ENCODE assay signal across 8 mouse cellular contexts in genomic region chr17:81667935-81668334, GRCm38 (mm10).
A peak's percentile ranks its signal among the peaks of the same experiment; 100 is the strongest.
DNase-seq lines count a peak whose midpoint lies in the region; ATAC-seq lines count a peak whose summit lies in the region.

No protein-coding gene starts in this region.

- 64% methylated on average over 2 of the region's 2 CpGs for WGBS in heart, embryonic 12.5 days
- WGBS in heart, embryonic 10.5 days, result 77% methylated on average over 2 of the region's 2 CpGs
- WGBS in neural tube, embryonic 11.5 days, result 73% methylated on average over 2 of the region's 2 CpGs

- peaks cover 71% of the 10 kb centered on the region for H3K4me1 ChIP-seq in heart, embryonic 12.5 days (replicated peaks)
- H3K4me1 ChIP-seq in heart, embryonic 10.5 days, result peaks cover 53% of the 10 kb centered on the region
- H3K4me1 ChIP-seq in neural tube, embryonic 11.5 days (ENCODE audit: control insufficient read depth, insufficient read depth, low read length), result no peaks in the 10 kb centered on the region

- H3K9me3 ChIP-seq in heart, embryonic 12.5 days (replicated peaks), result no peaks in the 10 kb centered on the region
- H3K9me3 ChIP-seq in heart, embryonic 10.5 days, result no peaks in the 10 kb centered on the region
- H3K9me3 ChIP-seq in neural tube, embryonic 11.5 days (ENCODE audit: control insufficient read depth, low read length), result no peaks in the 10 kb centered on the region

- no peak overlapping the region for H3K4me3 ChIP-seq in heart, embryonic 12.5 days
- no peak overlapping the region for H3K4me3 ChIP-seq in heart, embryonic 10.5 days
- no peak overlapping the region for H3K4me3 ChIP-seq in neural tube, embryonic 11.5 days (ENCODE audit: low read depth, low read length)

- H3K36me3 ChIP-seq in heart, embryonic 12.5 days, result no peaks in the 10 kb centered on the region; the same call in 1 of the 2 replicates
- 0 out of 2 replicates have a peak, but pooled peaks cover 7% of the 10 kb centered on the region for H3K36me3 ChIP-seq in heart, embryonic 10.5 days
- no peaks in the 10 kb centered on the region for H3K36me3 ChIP-seq in neural tube, embryonic 11.5 days (ENCODE audit: control insufficient read depth, insufficient read depth, low read length)

- H3K4me2 ChIP-seq in heart, embryonic 12.5 days, result peak overlapping the region; percentile 92
- H3K4me2 ChIP-seq in neural tube, embryonic 11.5 days (ENCODE audit: low read depth), result peak overlapping the region; percentile 92; the same call in 1 of the 2 replicates

- H3K9ac ChIP-seq in heart, embryonic 12.5 days, result peak overlapping the region; percentile 48; the same call in 1 of the 2 replicates
- H3K9ac ChIP-seq in neural tube, embryonic 11.5 days (ENCODE audit: low read length), result no peak overlapping the region

- ATAC-seq in heart, embryonic 12.5 days (ENCODE audit: insufficient number of reproducible peaks, low FRiP score), result no peak
- ATAC-seq in neural tube, embryonic 11.5 days (ENCODE audit: insufficient read depth, low FRiP score, low TSS enrichment), result no peak
- ATAC-seq in megakaryocyte progenitor cell, adult 5-6 weeks (replicated peaks; ENCODE audit: poor library complexity), result peak; percentile 38
- ATAC-seq in cerebellum, adult (ENCODE audit: insufficient number of reproducible peaks, low FRiP score, low TSS enrichment), result no peak

- no peak for DNase-seq in heart, embryonic 10.5 days (ENCODE audit: low spot score)
- DNase-seq in neural tube, embryonic 11.5 days (ENCODE audit: low spot score), result no peak
- DNase-seq in neural tube, embryonic 10.5 days (ENCODE audit: extremely low spot score, low spot score), result no peak
- no peak for DNase-seq in B cell, adult 2 months
- no peak for DNase-seq in layer of hippocampus, postnatal 25 days (ENCODE audit: extremely low spot score in 1 of 2, low spot score in 1 of 2)

- H3K27ac ChIP-seq in heart, embryonic 12.5 days (ENCODE audit: poor library complexity, severe bottlenecking), result peak overlapping the region; percentile 56
- no peak overlapping the region for H3K27ac ChIP-seq in heart, embryonic 10.5 days
- no peak overlapping the region for H3K27ac ChIP-seq in neural tube, embryonic 11.5 days (ENCODE audit: low read depth, low read length)

- peaks cover 3% of the 10 kb centered on the region; the same call in 1 of the 2 replicates for H3K27me3 ChIP-seq in heart, embryonic 12.5 days (replicated peaks)
- H3K27me3 ChIP-seq in heart, embryonic 10.5 days (ENCODE audit: insufficient read depth, poor library complexity, severe bottlenecking), result peaks cover 13% of the 10 kb centered on the region
- H3K27me3 ChIP-seq in neural tube, embryonic 11.5 days (ENCODE audit: control insufficient read depth, insufficient read depth, low read length), result peaks cover 11% of the 10 kb centered on the region
